Mouse (Mus musculus): Measurements from ENCODE around the gene Bean1.

DNA sequence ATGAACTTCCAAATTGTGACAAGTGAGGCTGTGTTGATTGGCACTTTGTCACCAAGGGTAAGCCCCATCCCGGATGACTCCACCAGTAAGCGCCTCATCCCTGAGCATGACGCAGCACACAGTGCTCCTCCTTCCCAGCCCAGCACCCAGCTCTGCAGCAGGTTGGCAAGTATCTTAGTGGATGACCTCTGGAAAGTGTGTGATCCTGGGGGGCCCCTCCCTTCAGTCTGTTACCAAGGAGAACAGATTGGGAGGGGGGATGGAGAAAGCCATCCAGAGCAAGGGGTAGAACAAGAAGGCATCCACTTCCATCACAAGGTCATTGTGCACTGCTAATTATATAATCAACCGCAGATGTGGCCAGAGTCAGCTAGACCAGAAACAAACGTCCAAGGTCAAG lies 9.5 kb upstream of the Bean1 start:
- TF ChIP-seq CHD2 (IDR thresholded peaks at IDR 0.05; ENCODE audit: low read depth, low read length) (no peak), ZC3H11A (IDR thresholded peaks at IDR 0.05; ENCODE audit: borderline replicate concordance, low read depth, low read length) (no peak), HCFC1 (IDR thresholded peaks at IDR 0.05; ENCODE audit: borderline replicate concordance, insufficient read depth, low read length) (no peak), MAFK (IDR thresholded peaks at IDR 0.05; ENCODE audit: insufficient read depth, low read depth, low read length) (no peak)
